Comparison of ENCODE assay signal across 16 mouse cellular contexts in genomic region chr6:56555382-56555781, GRCm38 (mm10). TPM values are rescaled to one million over a fixed set of nuclear protein-coding genes. Genes with fewer than 3 reads are reported as not detected.
DNase-seq lines count a peak whose midpoint lies in the region; ATAC-seq lines count a peak whose summit lies in the region.
"Had no signal": no experiment of that assay in that cellular context is flagged by ENCODE, and none has a peak within 500 bp of the region (broad histone marks: within the 10 kb centered on the region; RNA-seq: fewer than 3 reads in every experiment).

No protein-coding gene starts in this region.

- no peaks in the 10 kb centered on the region for H3K4me1 ChIP-seq in neural tube, embryonic 12.5 days
- no peaks in the 10 kb centered on the region; the same call in 1 of the 2 replicates for H3K4me1 ChIP-seq in hindbrain, embryonic 14.5 days (replicated peaks; ENCODE audit: control insufficient read depth, insufficient read depth, low read length)
- H3K4me1 ChIP-seq: limb, embryonic 13.5 days had no signal

- no peak overlapping the region for H3K4me3 ChIP-seq in neural tube, embryonic 12.5 days
- no peak overlapping the region for H3K4me3 ChIP-seq in hindbrain, embryonic 14.5 days (replicated peaks; ENCODE audit: low read length)
- H3K4me3 ChIP-seq: limb, embryonic 13.5 days had no signal

- no peaks in the 10 kb centered on the region for H3K9me3 ChIP-seq in neural tube, embryonic 12.5 days
- no peaks in the 10 kb centered on the region for H3K9me3 ChIP-seq in hindbrain, embryonic 14.5 days (ENCODE audit: control insufficient read depth, low read length)
- H3K9me3 ChIP-seq: G1E; limb, embryonic 13.5 days had no signal

- no peaks in the 10 kb centered on the region for H3K27me3 ChIP-seq in neural tube, embryonic 12.5 days (replicated peaks)
- H3K27me3 ChIP-seq in hindbrain, embryonic 14.5 days (ENCODE audit: control insufficient read depth, insufficient read depth, low read length) = no peaks in the 10 kb centered on the region
- H3K27me3 ChIP-seq: limb, embryonic 13.5 days had no signal

- no peak overlapping the region for H3K9ac ChIP-seq in neural tube, embryonic 12.5 days
- no peak overlapping the region for H3K9ac ChIP-seq in hindbrain, embryonic 14.5 days
- H3K9ac ChIP-seq: limb, embryonic 13.5 days had no signal

- H3K36me3 ChIP-seq in neural tube, embryonic 12.5 days = no peaks in the 10 kb centered on the region
- no peaks in the 10 kb centered on the region for H3K36me3 ChIP-seq in hindbrain, embryonic 14.5 days (replicated peaks; ENCODE audit: control insufficient read depth, insufficient read depth)
- H3K36me3 ChIP-seq: G1E; limb, embryonic 13.5 days had no signal

- H3K27ac ChIP-seq in neural tube, embryonic 12.5 days = no peak overlapping the region
- H3K27ac ChIP-seq in hindbrain, embryonic 14.5 days = peak overlapping the region; percentile 59; the same call in 1 of the 2 replicates
- H3K27ac ChIP-seq: limb, embryonic 13.5 days had no signal

- WGBS in neural tube, embryonic 12.5 days = 63% methylated on average over 4 of the region's 4 CpGs
- 26% methylated on average over 4 of the region's 4 CpGs for WGBS in hindbrain, embryonic 14.5 days

- DNase-seq in frontal cortex, postnatal 25 days (ENCODE audit: low spot score in 2 of 2) = no peak
- no peak for DNase-seq in neural tube, embryonic 10.5 days (ENCODE audit: extremely low spot score, low spot score)
- peak; percentile 69 for DNase-seq in hindbrain, embryonic 14.5 days (ENCODE audit: low spot score)
- DNase-seq in retina, postnatal 1 day = peak; percentile 95
- no peak for DNase-seq in lung, postnatal 14 days
- DNase-seq in embryo, embryonic 9.5 days (ENCODE audit: extremely low spot score) = no peak
- DNase-seq: B cell, adult 2 months; cerebellum, adult 8-10 months; gastrocnemius, postnatal 36 days; lung, adult 2 months; thymus, postnatal 14 days had no signal

- ATAC-seq in frontal cortex, adult (ENCODE audit: low TSS enrichment) = peak; percentile 39
- peak; percentile 50; the same call in 1 of the 2 replicates for ATAC-seq in neural tube, embryonic 12.5 days (ENCODE audit: low FRiP score, low read depth)
- peak; percentile 92 for ATAC-seq in hindbrain, embryonic 14.5 days (ENCODE audit: low FRiP score)
- ATAC-seq: intestine, embryonic 16.5 days had no signal

- no peak overlapping the region for H3K4me2 ChIP-seq in neural tube, embryonic 12.5 days (replicated peaks)
- no peak overlapping the region for H3K4me2 ChIP-seq in hindbrain, embryonic 14.5 days (replicated peaks)
- H3K4me2 ChIP-seq: limb, embryonic 13.5 days had no signal

RNA-seq across cellular contexts. Expression of gene Pde1c, which starts 13.5 kb away (rescaled TPM):
- polyA plus RNA-seq in neural tube, embryonic 12.5 days (2016; fragmentation: Nextera tagmentation; extraction: Ambion mirVana) = 4.5 and 5.2 TPM in 2 replicates
- polyA plus RNA-seq in hindbrain, embryonic 14.5 days (2014; fragmentation: Nextera tagmentation; extraction: Ambion mirVana) = 13.2 and 18.1 TPM in 2 replicates
- polyA plus RNA-seq: G1E had no signal

Comparison
In these comparisons a context has a peak if more than half of its experiments do, and no peak if none do; other contexts are left out.
1. ATAC-seq: peak in every context shown above with its lines; median percentile 92 in hindbrain, embryonic 14.5 days; 50 in neural tube, embryonic 12.5 days; 39 in frontal cortex, adult.
2. DNase-seq: peak in hindbrain, embryonic 14.5 days (single experiment) and retina, postnatal 1 day (single experiment); none in frontal cortex, postnatal 25 days (0 of 2), neural tube, embryonic 10.5 days (single experiment), lung, postnatal 14 days (single experiment) and embryo, embryonic 9.5 days (single experiment).